Mouse (Mus musculus): ENCODE results near the gene Mrpl48.
A peak's percentile ranks its signal among the peaks of the same experiment; 100 is the strongest.

Gene Mrpl48

DNA sequence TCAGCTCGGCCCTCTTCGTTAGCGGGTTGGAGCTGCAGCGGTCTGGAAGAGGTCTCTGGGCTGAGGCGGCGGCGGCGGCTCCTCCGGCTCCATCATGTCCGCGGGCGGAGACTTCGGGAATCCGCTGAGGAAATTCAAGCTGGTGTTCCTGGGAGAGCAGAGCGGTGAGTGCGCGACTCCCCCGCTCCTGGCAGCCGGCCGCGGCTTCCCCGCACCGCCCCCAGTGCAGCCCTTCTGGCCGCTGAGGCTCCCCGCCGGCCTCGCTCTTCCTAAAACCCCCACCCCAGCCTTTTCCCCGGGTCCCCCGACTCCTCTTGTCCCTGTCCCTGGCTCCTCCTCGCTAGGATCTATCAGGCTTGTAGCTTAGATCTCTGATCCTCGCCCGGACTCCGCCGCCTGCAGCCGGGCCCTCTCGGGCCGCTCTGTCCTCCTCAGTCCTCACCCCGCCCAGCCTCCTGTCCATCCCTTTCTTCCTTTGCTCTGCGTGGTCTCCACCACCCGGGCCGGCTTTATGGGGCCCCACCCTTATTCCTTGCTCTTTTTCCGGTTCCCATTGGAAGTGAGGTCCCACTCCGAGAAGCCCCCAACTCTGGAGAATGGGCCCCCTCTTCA, at the start of gene Mrpl48:
Gene Mrpl48 (minus strand): TSS at position 172 of the 612 bp plus-strand sequence.
- no peak for DNase-seq (ENCODE audit: low read depth, low spot score)

GRCm38 (mm10) chr7:100656739-100657138, 48.6 kb upstream of the Mrpl48 start:
- DNase-seq (ENCODE audit: low read depth, low spot score), result no peak

DNA sequence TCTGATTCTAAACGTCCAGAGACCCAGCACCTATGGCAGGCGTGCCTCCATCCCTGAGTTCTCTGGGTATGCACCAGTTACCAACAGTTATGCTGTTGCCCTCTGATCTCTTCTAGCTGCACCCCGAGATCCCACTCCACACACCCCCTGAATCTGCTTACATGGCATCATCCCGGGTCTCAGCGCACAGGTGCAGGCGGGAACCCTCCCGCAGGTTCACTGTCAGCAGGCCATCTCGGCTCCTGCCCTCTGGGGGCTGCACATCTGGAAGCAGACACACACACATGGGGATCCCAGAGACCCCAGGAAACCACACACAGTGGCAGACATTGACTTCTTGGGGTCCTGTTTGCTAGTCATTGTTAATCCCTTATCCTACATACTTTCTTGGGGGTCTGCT, 46.3 kb upstream of the Mrpl48 start:
- DNase-seq (ENCODE audit: low read depth, low spot score), result no peak

- DNase-seq (ENCODE audit: low read depth, low spot score), result no peak
Observed at GRCm38 (mm10) chr7:100653480-100654266, 45.6 kb upstream of the Mrpl48 start.

DNA sequence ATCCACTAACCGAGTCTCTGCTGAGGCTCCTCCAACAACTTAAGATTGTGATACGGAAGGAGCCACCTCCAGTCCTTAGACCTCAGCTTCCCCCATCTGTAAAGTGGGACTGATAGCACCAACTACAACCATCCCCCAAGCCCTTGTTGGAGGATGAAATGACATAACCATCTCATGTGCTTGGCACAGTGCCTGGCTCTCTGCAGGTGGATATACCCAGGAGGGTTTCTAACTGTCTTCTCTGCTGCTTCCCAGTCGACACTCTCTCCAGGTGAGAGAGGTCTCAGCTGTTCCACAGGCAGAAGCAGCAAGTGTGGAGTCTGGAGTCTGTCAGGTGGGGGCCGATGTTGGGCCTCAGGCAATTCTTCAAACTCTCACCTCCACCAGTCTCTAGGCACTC, 42.9 kb upstream of the Mrpl48 start:
- DNase-seq (ENCODE audit: low read depth, low spot score), result no peak

- no peak for DNase-seq (ENCODE audit: low read depth, low spot score)
Observed at GRCm38 (mm10) chr7:100650421-100650820, 42.3 kb upstream of the Mrpl48 start.

DNA sequence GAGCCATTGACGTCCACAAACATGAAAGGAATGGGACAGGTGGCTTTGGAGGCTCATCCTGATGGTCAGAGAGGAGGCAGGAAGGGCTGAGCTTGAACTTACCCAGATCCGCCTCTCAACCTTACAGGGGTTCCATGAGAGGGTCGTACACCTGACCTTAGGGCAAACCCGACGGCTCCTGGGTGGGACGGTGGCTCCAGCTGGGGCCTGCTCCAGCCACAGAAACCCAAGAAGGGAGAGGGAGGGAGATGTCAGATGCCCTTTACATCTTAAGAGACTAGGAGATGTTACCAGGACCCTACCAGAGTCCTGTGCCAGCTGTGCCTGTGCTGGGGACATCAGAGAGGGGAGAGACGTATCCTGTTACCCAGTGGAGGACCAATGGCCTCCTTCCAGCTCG, 41.7 kb upstream of the Mrpl48 start:
- DNase-seq (ENCODE audit: low read depth, low spot score), result no peak

DNA sequence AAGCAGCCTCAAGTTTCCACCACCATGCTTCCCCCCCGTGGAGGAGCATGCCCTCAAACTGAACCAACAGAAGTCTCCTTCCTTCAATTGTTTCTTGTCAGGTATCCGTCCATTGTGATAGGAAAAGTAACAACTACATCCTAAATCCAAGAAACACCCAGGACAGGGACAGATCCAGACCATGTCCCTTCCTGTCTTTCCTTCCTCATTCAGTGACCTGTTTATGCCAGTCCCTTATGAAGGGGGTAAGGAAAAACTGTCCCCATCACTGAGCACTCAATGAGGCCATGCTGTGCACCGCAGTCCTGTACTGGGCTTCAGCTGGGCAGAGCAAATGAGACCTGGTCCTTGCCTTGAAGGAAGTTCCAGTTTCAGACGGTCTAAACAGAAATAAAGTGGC, 41.0 kb upstream of the Mrpl48 start:
- no peak for DNase-seq (ENCODE audit: low read depth, low spot score)

- DNase-seq (ENCODE audit: low read depth, low spot score), result peak; percentile 84
Observed at GRCm38 (mm10) chr7:100645147-100645546, 37.0 kb upstream of the Mrpl48 start.

- DNase-seq (ENCODE audit: low read depth, low spot score), result no peak
Observed at GRCm38 (mm10) chr7:100642413-100642812, 34.3 kb upstream of the Mrpl48 start.

GRCm38 (mm10) chr7:100637657-100638056, 29.6 kb upstream of the Mrpl48 start:
- DNase-seq (ENCODE audit: low read depth, low spot score), result peak; percentile 56

GRCm38 (mm10) chr7:100624538-100624937, 16.4 kb upstream of the Mrpl48 start:
- DNase-seq (ENCODE audit: low read depth, low spot score), result no peak

DNA sequence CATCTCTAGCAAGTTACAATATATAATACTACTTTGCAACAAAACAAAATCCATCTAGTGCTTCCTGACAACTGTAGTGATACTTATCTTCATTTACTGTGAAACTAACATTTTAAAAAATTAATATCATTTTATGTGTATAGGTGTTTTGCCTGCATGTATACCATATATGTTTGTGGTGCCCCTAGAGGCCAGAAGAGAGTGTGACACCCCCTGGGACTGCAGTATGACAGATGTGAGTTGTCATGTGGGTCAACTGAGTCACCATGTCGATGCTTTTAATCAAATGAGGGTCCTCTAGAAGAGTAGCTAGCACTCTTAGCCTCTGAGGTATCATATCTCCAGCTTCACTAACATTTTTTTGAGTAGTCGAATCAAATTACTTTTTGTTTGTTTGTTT, 14.2 kb upstream of the Mrpl48 start:
- DNase-seq (ENCODE audit: low read depth, low spot score), result peak; percentile 22

- no peak for DNase-seq (ENCODE audit: low read depth, low spot score)
Observed at GRCm38 (mm10) chr7:100616121-100616857, 8.2 kb upstream of the Mrpl48 start.

- DNase-seq (ENCODE audit: low read depth, low spot score), result no peak
Observed at GRCm38 (mm10) chr7:100608910-100609309, 809 bp upstream of the Mrpl48 start.

GRCm38 (mm10) chr7:100607214-100608129, 629 bp downstream of the Mrpl48 start, which contains the start of gene Rab6a:
Gene Rab6a, plus strand, starts transcription at chr7:100607410.
- peak; percentile 100 for DNase-seq (ENCODE audit: low read depth, low spot score)

DNA sequence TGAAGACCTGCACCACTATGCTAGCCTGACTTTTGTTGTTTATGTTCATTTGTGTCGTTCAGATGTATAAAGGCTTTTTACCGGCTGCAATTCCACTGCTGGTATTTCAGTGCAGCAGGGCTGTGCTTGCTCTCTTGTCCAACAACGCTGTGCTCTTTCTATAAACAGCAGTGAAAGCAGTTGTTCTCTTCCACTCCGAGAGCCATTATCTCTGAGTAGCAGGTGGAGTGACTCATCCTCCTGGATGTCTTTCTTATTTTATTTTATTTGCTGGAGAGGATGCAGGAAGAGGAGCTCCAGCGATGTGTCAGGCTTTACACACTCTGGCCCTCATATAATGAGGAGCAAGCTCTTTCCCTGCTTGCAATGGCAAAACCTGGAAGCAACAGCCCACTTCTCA, 7.9 kb downstream of the Mrpl48 start:
- DNase-seq (ENCODE audit: low read depth, low spot score), result no peak

GRCm38 (mm10) chr7:100593349-100593748, 14.8 kb downstream of the Mrpl48 start:
- no peak for DNase-seq (ENCODE audit: low read depth, low spot score)

DNA sequence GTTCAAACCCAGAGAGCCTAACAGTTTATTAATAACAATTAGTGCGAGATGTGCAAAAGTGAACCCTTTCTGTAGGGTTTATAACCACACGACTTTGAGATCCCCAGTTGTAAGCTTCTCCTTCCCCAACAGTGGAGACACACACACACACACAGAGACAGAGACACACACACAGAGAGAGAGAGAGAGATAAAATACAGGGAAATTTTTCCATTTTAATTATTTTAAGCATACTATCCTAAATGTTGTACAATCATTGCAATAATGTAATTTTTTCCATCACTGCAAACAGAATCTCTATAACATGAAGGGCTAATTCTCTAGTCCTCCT, 16.6 kb downstream of the Mrpl48 start:
- no peak for DNase-seq (ENCODE audit: low read depth, low spot score)

DNA sequence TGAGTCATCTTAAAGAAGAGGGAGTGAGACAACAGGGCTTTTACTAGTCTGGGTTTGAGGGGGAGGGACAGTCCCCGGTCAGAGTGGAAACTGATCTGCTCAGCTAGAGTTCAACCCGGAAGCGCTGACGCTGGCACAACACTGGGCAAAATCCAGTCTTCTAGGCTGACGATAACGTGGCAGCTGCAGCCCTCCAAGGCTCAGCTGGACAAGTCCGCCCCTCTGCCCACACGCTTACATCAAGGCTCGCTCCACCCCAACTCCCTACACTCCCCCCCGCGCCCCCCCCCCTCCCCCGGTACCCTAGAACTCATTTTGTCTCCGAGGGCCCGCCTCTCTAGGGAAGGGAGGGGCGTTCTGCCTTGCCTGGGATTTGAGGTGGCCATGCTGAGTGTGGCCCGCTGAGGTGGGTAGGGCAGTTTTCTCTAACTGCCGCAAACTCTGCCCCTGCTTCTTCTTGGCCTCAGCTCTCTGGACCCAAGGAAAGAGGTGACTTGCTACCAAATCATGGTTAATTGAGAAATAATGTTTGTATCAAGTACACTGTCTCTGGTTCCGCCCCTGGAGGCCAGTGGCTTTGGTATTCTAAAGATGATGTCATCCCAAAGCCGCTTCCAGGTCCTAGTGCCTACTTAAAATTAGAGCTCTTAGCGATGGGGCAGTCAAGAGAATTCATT, 17.1 kb downstream of the Mrpl48 start:
- peak; percentile 67 for DNase-seq (ENCODE audit: low read depth, low spot score)

GRCm38 (mm10) chr7:100590504-100590844, 17.6 kb downstream of the Mrpl48 start:
- DNase-seq (ENCODE audit: low read depth, low spot score), result no peak
